Mouse (Mus musculus): Measurements from ENCODE around the gene Slc4a3.

DNA sequence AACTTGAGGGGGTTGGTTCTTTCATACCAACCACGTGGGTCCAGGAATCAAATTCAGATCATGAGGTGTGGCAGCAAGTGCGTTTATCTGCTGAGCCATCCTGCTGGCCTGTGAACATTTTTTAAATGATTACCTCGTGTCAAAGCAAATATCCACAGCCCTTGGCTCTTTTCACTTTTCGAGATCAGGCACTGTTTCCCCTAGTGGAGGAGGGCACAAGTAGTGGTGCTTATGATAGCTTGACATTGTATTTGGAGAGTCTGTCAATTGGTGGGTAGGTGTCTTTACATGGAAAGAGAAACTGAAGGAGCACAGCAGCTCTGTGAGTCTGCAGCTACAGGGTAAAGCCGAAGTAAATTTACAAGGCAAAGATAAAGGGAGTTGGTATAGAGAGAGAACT, 18.9 kb downstream of the Slc4a3 start:
- no peak for TF ChIP-seq CTCF (IDR thresholded peaks at IDR 0.05; ENCODE audit: borderline replicate concordance, insufficient read depth, low read length)
- TF ChIP-seq POLR2A (IDR thresholded peaks at IDR 0.05; ENCODE audit: low read depth, low read length) = no peak

Measured in embryonic fibroblast, embryonic 13.5 days (primary cell).